Mouse (Mus musculus): ENCODE measurements around the gene Hhipl1. TPM values are rescaled to one million over a fixed set of nuclear protein-coding genes. Genes with fewer than 3 reads are reported as not detected.
A peak's percentile ranks its signal among the peaks of the same experiment; 100 is the strongest.

The Hhipl1 gene
- total and polyA plus RNA-seq, 3 experiments, result not detected

DNA sequence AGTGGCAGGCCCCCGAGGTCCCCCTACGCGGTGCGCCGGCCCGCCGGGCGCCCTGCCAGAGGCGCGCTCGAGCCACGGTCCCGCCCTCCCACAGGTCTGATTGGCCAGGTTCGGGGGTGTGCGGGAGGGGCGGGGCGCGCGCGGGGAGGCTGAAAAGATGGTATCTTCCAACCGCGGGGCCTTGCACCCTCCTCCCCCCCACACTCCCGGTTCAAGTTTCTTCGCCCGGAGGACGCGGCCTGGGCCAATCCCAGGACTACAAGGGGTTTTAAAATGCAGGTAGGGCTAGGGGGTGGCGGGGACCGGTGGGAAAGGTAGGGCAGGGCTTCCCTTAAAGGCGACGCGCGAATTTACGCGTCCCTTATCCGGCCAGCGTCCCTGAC lies 30.6 kb upstream of the Hhipl1 start (continued):
- TF ChIP-seq CHD2 (IDR thresholded peaks at IDR 0.05; ENCODE audit: low read length) (no peak), MAFK (IDR thresholded peaks at IDR 0.05; ENCODE audit: borderline replicate concordance, low read depth, low read length) (no peak), MAX (IDR thresholded peaks at IDR 0.05; ENCODE audit: low read length) (no peak), TCF12 (IDR thresholded peaks at IDR 0.05; ENCODE audit: low read depth, low read length) (no peak), RAD21 (IDR thresholded peaks at IDR 0.05; ENCODE audit: low read depth, low read length) (no peak), TAL1 (IDR thresholded peaks at IDR 0.05; ENCODE audit: low read length) (no peak), E2F4 (IDR thresholded peaks at IDR 0.05; ENCODE audit: borderline replicate concordance, low read depth, low read length) (no peak), GABPA (IDR thresholded peaks at IDR 0.05; ENCODE audit: low read depth, low read length) (no peak), RCOR1 (IDR thresholded peaks at IDR 0.05; ENCODE audit: low read depth, low read length) (no peak), ZKSCAN1 (IDR thresholded peaks at IDR 0.05; ENCODE audit: low read depth, low read length) (no peak)

GRCm38 (mm10) chr12:108275920-108276822 lies 29.9 kb upstream of the Hhipl1 start:
- no peaks in the 10 kb centered on the region for H3K4me1 ChIP-seq (ENCODE audit: control insufficient read depth in 1 of 2, insufficient read depth in 2 of 2, low read length in 2 of 2)
- no peaks in the 10 kb centered on the region for H3K9me3 ChIP-seq (replicated peaks; ENCODE audit: insufficient read depth, low read length)
- peak; percentile 48 for DNase-seq (ENCODE audit: low read depth, low spot score)
- peak overlapping the region; percentile 70 for H3K9ac ChIP-seq (ENCODE audit: control insufficient read depth, low read depth, low read length, poor library complexity, severe bottlenecking)
- no peaks in the 10 kb centered on the region; a peak in 1 of 4 replicates for H3K36me3 ChIP-seq (ENCODE audit: control insufficient read depth in 1 of 2, insufficient read depth in 2 of 2, low read length in 2 of 2)
- 0 out of 2 replicates have a peak overlapping the region, but pooled peaks have one; percentile 15 for H3K27ac ChIP-seq (ENCODE audit: control insufficient read depth, low read depth, low read length)
- peak overlapping the region; percentile 46 to 56 for H3K4me3 ChIP-seq (ENCODE audit: control insufficient read depth in 1 of 2, insufficient read depth in 1 of 2, low read depth in 2 of 2, low read length in 2 of 2)
- peaks cover 22% of the 10 kb centered on the region for H3K79me2 ChIP-seq (ENCODE audit: control insufficient read depth, insufficient read depth, low read length, poor library complexity)
- no peaks in the 10 kb centered on the region; a peak in 1 of 4 replicates for H3K27me3 ChIP-seq (ENCODE audit: control insufficient read depth in 1 of 2, insufficient read depth in 2 of 2, low read length in 2 of 2)
- TF ChIP-seq SIN3A (IDR thresholded peaks at IDR 0.05; ENCODE audit: low read length) (0 out of 2 replicates have a peak, but pooled peaks have one; percentile 20), GATA1 (IDR thresholded peaks at IDR 0.05; ENCODE audit: low read depth, low read length) (peak; percentile 70), MYB (IDR thresholded peaks at IDR 0.05; ENCODE audit: low read depth, low read length) (no peak)

DNA sequence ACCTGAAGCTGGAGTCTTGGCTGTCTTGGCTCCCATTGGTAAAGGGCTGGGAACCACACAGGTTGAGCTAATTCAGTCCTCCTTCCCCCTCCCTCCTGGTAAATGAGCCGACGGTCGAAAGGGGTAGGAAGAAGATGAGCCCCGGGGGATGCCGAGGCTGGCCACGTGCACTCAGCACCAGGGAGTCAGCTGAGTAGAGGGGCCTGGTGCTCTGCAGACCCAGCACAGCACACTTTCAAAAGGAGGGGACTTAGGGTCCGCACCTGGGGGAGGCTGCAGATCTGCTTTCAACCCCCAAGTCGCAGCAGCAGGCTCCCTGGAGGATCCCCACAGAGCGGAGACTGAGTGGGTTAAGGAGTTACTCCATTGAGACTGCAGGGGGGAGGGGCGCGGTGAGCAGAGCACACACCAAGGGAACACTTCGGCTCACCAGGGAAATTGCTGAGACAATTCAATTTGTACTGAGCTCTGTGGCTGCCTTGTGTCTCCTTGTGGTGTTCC lies 28.7 kb upstream of the Hhipl1 start:
- Histone ChIP-seq H3K79me2 (ENCODE audit: control insufficient read depth, insufficient read depth, low read length, poor library complexity) (peaks cover 19% of the 10 kb centered on the region), H3K9ac (ENCODE audit: control insufficient read depth, low read depth, low read length, poor library complexity, severe bottlenecking) (no peak overlapping the region), H3K4me1 (ENCODE audit: control insufficient read depth in 1 of 2, insufficient read depth in 2 of 2, low read length in 2 of 2) (no peaks in the 10 kb centered on the region), H3K9me3 (replicated peaks; ENCODE audit: insufficient read depth, low read length) (no peaks in the 10 kb centered on the region), H3K36me3 (ENCODE audit: control insufficient read depth in 1 of 2, insufficient read depth in 2 of 2, low read length in 2 of 2) (no peaks in the 10 kb centered on the region; a peak in 1 of 4 replicates), H3K27me3 (ENCODE audit: control insufficient read depth in 1 of 2, insufficient read depth in 2 of 2, low read length in 2 of 2) (no peaks in the 10 kb centered on the region; a peak in 1 of 4 replicates), H3K4me3 (ENCODE audit: control insufficient read depth in 1 of 2, insufficient read depth in 1 of 2, low read depth in 2 of 2, low read length in 2 of 2) (no peak overlapping the region), H3K27ac (ENCODE audit: control insufficient read depth, low read depth, low read length) (no peak overlapping the region)
- no peak for DNase-seq (ENCODE audit: low read depth, low spot score)
- TF ChIP-seq TBP (IDR thresholded peaks at IDR 0.05; ENCODE audit: low read depth, low read length), result no peak
- TF ChIP-seq KAT2A (conservative IDR thresholded peaks at IDR 0.05; ENCODE audit: low read depth, low read length), result no peak
- TF ChIP-seq TAL1 (IDR thresholded peaks at IDR 0.05; ENCODE audit: low read length), result no peak
- TF ChIP-seq HCFC1 (IDR thresholded peaks at IDR 0.05; ENCODE audit: low read depth, low read length), result no peak
- no peak for TF ChIP-seq MYC (IDR thresholded peaks at IDR 0.05; ENCODE audit: low read depth, low read length)

Data from MEL (cell line).